Mouse (Mus musculus) hindbrain, embryonic 15.5 days (tissue): ENCODE results near the gene Pigu. TPM values are rescaled to one million over a fixed set of nuclear protein-coding genes. Genes with fewer than 3 reads are reported as not detected.

Source experiments
- ATAC-seq: fragments of 200-750 bp; cut with Nextera tagmentation; 2 replicates; pipeline ENCODE4 v1.8.0; 2017; ENCODE audit warnings: low read depth, moderate number of reproducible peaks, moderate TSS enrichment; ENCODE audit not compliant: low FRiP score
- H3K27ac ChIP-seq: fragments of 300-500 bp; sonication (generic); replicated peaks from 2 replicates; pipeline ENCODE4 v1.5.1; 2015; ENCODE audit warnings: mild to moderate bottlenecking, inconsistent platforms
- H3K27me3 ChIP-seq: fragments of 300-500 bp; sonication (generic); 2 replicates; pipeline ENCODE4 v1.6.1; 2015; ENCODE audit warnings: control low read depth, inconsistent platforms
- H3K36me3 ChIP-seq: fragments of 300-500 bp; sonication (generic); 2 replicates; pipeline ENCODE4 v1.6.1; 2015; ENCODE audit warnings: control low read depth, inconsistent platforms
- H3K4me1 ChIP-seq: fragments of 300-500 bp; sonication (generic); replicated peaks from 2 replicates; pipeline ENCODE4 v1.6.1; 2015; ENCODE audit warnings: control low read depth, inconsistent platforms
- H3K4me2 ChIP-seq: fragments of 300-500 bp; sonication (generic); 2 replicates; pipeline ENCODE4 v1.6.1; 2015; ENCODE audit warnings: moderate library complexity, mild to moderate bottlenecking, inconsistent platforms
- H3K4me3 ChIP-seq: fragments of 300-500 bp; sonication (generic); 2 replicates; pipeline ENCODE4 v1.5.1; 2015; ENCODE audit warnings: mild to moderate bottlenecking, inconsistent platforms
- H3K9ac ChIP-seq: fragments of 300-500 bp; sonication (generic); 2 replicates; pipeline ENCODE4 v1.6.1; 2015; ENCODE audit warnings: inconsistent platforms
- H3K9me3 ChIP-seq: fragments of 300-500 bp; sonication (generic); 2 replicates; pipeline ENCODE4 v1.6.1; 2016; ENCODE audit warnings: control low read depth, inconsistent platforms
- WGBS: fragments of 180-500 bp; shearing (Covaris S2); methylation state at CpG from one replicate; pipeline ENCODE4 v1.1.7; 2015; 5-methylcytosine and 5-hydroxymethylcytosine counted together
- microRNA counts: library from miRNA; unstranded; fragments of <30 nt; microRNA quantifications from one replicate; lab custom pipeline; 2016
- microRNA-seq: library from miRNA; unstranded; fragments of <30 nt; microRNA quantifications from one replicate; pipeline ENCODE4, GENCODE M21; 2016
- polyA plus RNA-seq: library from polyadenylated mRNA; unstranded; fragments of >200 nt; fragmentation: Nextera tagmentation; extraction: Ambion mirVana; gene quantifications from 2 replicates; pipeline ENCODE4 v1.2.1, GENCODE M21; 2015

The Pigu gene
- polyA plus RNA-seq, 1 experiment from 2014 or later = 62.6 TPM

GRCm38 (mm10) chr2:155248718-155249117 lies 108.5 kb downstream of the Pigu start:
- no peaks in the 10 kb centered on the region for H3K9me3 ChIP-seq
- H3K4me2 ChIP-seq = no peak overlapping the region
- no peak overlapping the region for H3K27ac ChIP-seq
- H3K4me1 ChIP-seq = no peaks in the 10 kb centered on the region
- 85% methylated on average over 2 of the region's 2 CpGs for WGBS
- no peak for ATAC-seq
- H3K27me3 ChIP-seq = no peaks in the 10 kb centered on the region
- H3K4me3 ChIP-seq = no peak overlapping the region
- H3K36me3 ChIP-seq = peaks cover 80% of the 10 kb centered on the region
- H3K9ac ChIP-seq = no peak overlapping the region

- no peak overlapping the region for H3K4me3 ChIP-seq
- no peak overlapping the region for H3K9ac ChIP-seq
- WGBS = 92% methylated on average over 1 of the region's 1 CpGs
- no peaks in the 10 kb centered on the region for H3K4me1 ChIP-seq
- H3K9me3 ChIP-seq = no peaks in the 10 kb centered on the region
- ATAC-seq = no peak
- H3K36me3 ChIP-seq = peaks cover 85% of the 10 kb centered on the region
- no peaks in the 10 kb centered on the region for H3K27me3 ChIP-seq
- H3K4me2 ChIP-seq = no peak overlapping the region
- H3K27ac ChIP-seq = no peak overlapping the region
Observed at GRCm38 (mm10) chr2:155248206-155248605, 109.0 kb downstream of the Pigu start.

- no peaks in the 10 kb centered on the region for H3K27me3 ChIP-seq
- ATAC-seq = no peak
- no peak overlapping the region for H3K27ac ChIP-seq
- no peaks in the 10 kb centered on the region for H3K9me3 ChIP-seq
- no peak overlapping the region for H3K4me3 ChIP-seq
- H3K4me2 ChIP-seq = no peak overlapping the region
- H3K9ac ChIP-seq = no peak overlapping the region
- peaks cover 84% of the 10 kb centered on the region for H3K36me3 ChIP-seq
- H3K4me1 ChIP-seq = no peaks in the 10 kb centered on the region
- WGBS = 94% methylated on average over 4 of the region's 4 CpGs
Observed at GRCm38 (mm10) chr2:155246231-155246630, 111.0 kb downstream of the Pigu start.

- Histone ChIP-seq H3K4me2 (no peak overlapping the region), H3K4me3 (no peak overlapping the region), H3K9me3 (no peaks in the 10 kb centered on the region), H3K27ac (no peak overlapping the region), H3K27me3 (no peaks in the 10 kb centered on the region), H3K4me1 (peaks cover 21% of the 10 kb centered on the region), H3K36me3 (peaks cover 46% of the 10 kb centered on the region), H3K9ac (no peak overlapping the region)
- 92% methylated on average over 7 of the region's 7 CpGs for WGBS
- no peak for ATAC-seq
Observed at GRCm38 (mm10) chr2:155242296-155242855, 114.9 kb downstream of the Pigu start.

- H3K9me3 ChIP-seq = no peaks in the 10 kb centered on the region
- H3K27me3 ChIP-seq = no peaks in the 10 kb centered on the region
- no peak for ATAC-seq
- no peak overlapping the region for H3K4me2 ChIP-seq
- peaks cover 25% of the 10 kb centered on the region for H3K4me1 ChIP-seq
- H3K36me3 ChIP-seq = peaks cover 32% of the 10 kb centered on the region
- no peak overlapping the region for H3K9ac ChIP-seq
- WGBS = 77% methylated on average over 4 of the region's 4 CpGs
- H3K4me3 ChIP-seq = no peak overlapping the region
- no peak overlapping the region for H3K27ac ChIP-seq
Observed at GRCm38 (mm10) chr2:155240915-155241314, 116.3 kb downstream of the Pigu start.

- peak overlapping the region; percentile 73 for H3K4me3 ChIP-seq
- H3K36me3 ChIP-seq = no peaks in the 10 kb centered on the region
- 14% methylated on average over 4 of the region's 4 CpGs for WGBS
- H3K4me2 ChIP-seq = peak overlapping the region; percentile 94
- H3K27me3 ChIP-seq = no peaks in the 10 kb centered on the region
- no peak for ATAC-seq
- H3K9ac ChIP-seq = peak overlapping the region; percentile 86
- no peaks in the 10 kb centered on the region for H3K9me3 ChIP-seq
- H3K4me1 ChIP-seq = peaks cover 31% of the 10 kb centered on the region
- H3K27ac ChIP-seq = no peak overlapping the region; the same call in 1 of the 2 replicates
Observed at GRCm38 (mm10) chr2:155237276-155237675, 120.0 kb downstream of the Pigu start.

GRCm38 (mm10) chr2:155236362-155236992 lies 120.8 kb downstream of the Pigu start, which contains the start of gene Dynlrb1:
Gene Dynlrb1, plus strand, starts transcription at chr2:155236533.
- H3K4me1 ChIP-seq = peaks cover 31% of the 10 kb centered on the region
- peak within 1 kb of the TSS; percentile 86 for H3K9ac ChIP-seq
- H3K9me3 ChIP-seq = no peaks in the 10 kb centered on the region
- peak within 1 kb of the TSS; percentile 73 for H3K4me3 ChIP-seq
- peak; percentile 100 for ATAC-seq
- H3K36me3 ChIP-seq = no peaks in the 10 kb centered on the region
- H3K4me2 ChIP-seq = peak within 1 kb of the TSS; percentile 94
- peak within 1 kb of the TSS; percentile 94 for H3K27ac ChIP-seq
- no peaks in the 10 kb centered on the region for H3K27me3 ChIP-seq
- under 1% methylated on average over 50 of the region's 50 CpGs for WGBS

- peak; percentile 94 for ATAC-seq
- Histone ChIP-seq H3K27ac (peak overlapping the region; percentile 94), H3K36me3 (no peaks in the 10 kb centered on the region), H3K4me2 (peak overlapping the region; percentile 94), H3K27me3 (no peaks in the 10 kb centered on the region), H3K4me3 (peak overlapping the region; percentile 73), H3K9ac (peak overlapping the region; percentile 86), H3K9me3 (no peaks in the 10 kb centered on the region), H3K4me1 (peaks cover 31% of the 10 kb centered on the region)
- 3% methylated on average over 13 of the region's 13 CpGs for WGBS
Observed at GRCm38 (mm10) chr2:155235746-155236361, 121.4 kb downstream of the Pigu start.

MicroRNAs within 50 kb of the gene (microRNA counts, 519-probe panel; counts per million panel counts)
- microRNA mmu-miR-695 (lab: Ali Mortazavi, UCI) = 2,654 counts per million, percentile 47 among the panel's probes with 10 or more counts

Small RNA genes lying within 50 kb of the gene (microRNA-seq; reads per million reads assigned to microRNA genes)
- not detected for gene Mir695

Other genes with a start within 250 kb of the Pigu start
- gene Itch, start 223.9 kb downstream of the Pigu start, polyA plus RNA-seq = 39.5 and 40.9 TPM in 2 replicates
- gene Dynlrb1, start 120.9 kb downstream of the Pigu start, polyA plus RNA-seq = 750 and 762 TPM in 2 replicates
- 631 and 685 TPM in 2 replicates for gene Map1lc3a, start 81.1 kb downstream of the Pigu start, polyA plus RNA-seq
- gene Trp53inp2, start 23.6 kb upstream of the Pigu start, polyA plus RNA-seq = 101 and 128 TPM in 2 replicates
- 21.4 and 22.3 TPM in 2 replicates for gene Ncoa6, start 116.5 kb upstream of the Pigu start, polyA plus RNA-seq
- gene Acss2, start 160.5 kb upstream of the Pigu start, polyA plus RNA-seq = 26.9 and 28.5 TPM in 2 replicates
- gene Ggt7, start 160.8 kb upstream of the Pigu start, polyA plus RNA-seq = 74.5 and 80.8 TPM in 2 replicates
- 14.9 and 15.3 TPM in 2 replicates for gene Gss, start 235.4 kb upstream of the Pigu start, polyA plus RNA-seq